Mouse (Mus musculus) brain, embryonic 14.5 days (tissue): Measurements from ENCODE around the gene Lef1. TPM values are rescaled to one million over a fixed set of nuclear protein-coding genes. Genes with fewer than 3 reads are reported as not detected.

Experiments
- DNase-seq: peaks from one replicate; pipeline ENCODE4 v3.0.0-alpha.2; 2011; ENCODE audit warnings: low read depth
- CTCF ChIP-seq: fragments of 200-500 bp; IDR thresholded peaks from 2 replicates; pipeline ENCODE4 v1.5.1; 2012; ENCODE audit warnings: inconsistent platforms, mild to moderate bottlenecking, moderate library complexity, borderline replicate concordance; ENCODE audit not compliant: insufficient read depth, insufficient read length; ENCODE audit errors: extremely low read depth
- POLR2A ChIP-seq: fragments of 200-500 bp; IDR thresholded peaks from 2 replicates; pipeline ENCODE4 v1.6.1; 2012; ENCODE audit warnings: mild to moderate bottlenecking, inconsistent platforms, borderline replicate concordance; ENCODE audit not compliant: poor library complexity, insufficient read depth, insufficient read length, severe bottlenecking; ENCODE audit errors: extremely low read depth
- polyA plus RNA-seq: library from polyadenylated mRNA; depleted of rRNA; stranded (reverse); fragments of >200 nt; gene quantifications from 2 replicates; pipeline ENCODE4 v1.2.3, GENCODE M21; 2012

The Lef1 gene
- polyA plus RNA-seq, 1 experiment, result 54.7 TPM

- no peak for DNase-seq
- TF ChIP-seq POLR2A, result no peak
- TF ChIP-seq CTCF, result no peak
Observed at GRCm38 (mm10) chr3:131144250-131144649, 34.0 kb downstream of the Lef1 start.

- DNase-seq, result no peak
- TF ChIP-seq CTCF, result no peak
- TF ChIP-seq POLR2A, result no peak
Observed at GRCm38 (mm10) chr3:131152921-131153320, 42.6 kb downstream of the Lef1 start.

GRCm38 (mm10) chr3:131153896-131154295 is 43.6 kb downstream of the Lef1 start:
- TF ChIP-seq POLR2A (no peak), CTCF (no peak)

GRCm38 (mm10) chr3:131154576-131154975 is 44.3 kb downstream of the Lef1 start:
- peak; percentile 69 for DNase-seq
- TF ChIP-seq POLR2A, result no peak
- no peak for TF ChIP-seq CTCF

More at GRCm38 (mm10) chr3:131153896-131154295, 43.6 kb downstream of the Lef1 start:
- no peak for DNase-seq

GRCm38 (mm10) chr3:131155066-131155465 is 44.8 kb downstream of the Lef1 start:
- TF ChIP-seq CTCF, result no peak
- TF ChIP-seq POLR2A, result no peak
- no peak for DNase-seq

GRCm38 (mm10) chr3:131155657-131156056 is 45.4 kb downstream of the Lef1 start:
- TF ChIP-seq CTCF (no peak), POLR2A (no peak)

GRCm38 (mm10) chr3:131156377-131156776 is 46.1 kb downstream of the Lef1 start:
- no peak for DNase-seq
- TF ChIP-seq POLR2A, result no peak
- no peak for TF ChIP-seq CTCF

More at GRCm38 (mm10) chr3:131155657-131156056, 45.4 kb downstream of the Lef1 start:
- no peak for DNase-seq

GRCm38 (mm10) chr3:131157471-131157870 is 47.2 kb downstream of the Lef1 start:
- DNase-seq, result peak; percentile 64
- TF ChIP-seq POLR2A, result no peak
- TF ChIP-seq CTCF, result no peak

GRCm38 (mm10) chr3:131159204-131159760 is 49.0 kb downstream of the Lef1 start:
- TF ChIP-seq CTCF, result no peak
- no peak for TF ChIP-seq POLR2A
- no peak for DNase-seq

GRCm38 (mm10) chr3:131159881-131160615 is 49.8 kb downstream of the Lef1 start:
- DNase-seq, result peak; percentile 72
- TF ChIP-seq CTCF (no peak), POLR2A (no peak)

GRCm38 (mm10) chr3:131160921-131161320 is 50.6 kb downstream of the Lef1 start:
- no peak for TF ChIP-seq POLR2A
- peak; percentile 69 for DNase-seq

- DNase-seq, result no peak
- TF ChIP-seq CTCF, result no peak
- no peak for TF ChIP-seq POLR2A
Observed at GRCm38 (mm10) chr3:131167731-131168130, 57.5 kb downstream of the Lef1 start.
